Mouse (Mus musculus): ENCODE data around the gene Opa3.

GRCm38 (mm10) chr7:19230899-19231298, 2.8 kb downstream of the Opa3 start:
- TF ChIP-seq CTCF (IDR thresholded peaks at IDR 0.05; ENCODE audit: control insufficient read depth, insufficient read depth, insufficient read length) (no peak), MAX (IDR thresholded peaks at IDR 0.05) (no peak), FOSL1 (IDR thresholded peaks at IDR 0.05; ENCODE audit: insufficient read depth, low read length, poor library complexity, severe bottlenecking) (no peak), MYOG (IDR thresholded peaks at IDR 0.05; ENCODE audit: control insufficient read depth, extremely low read depth, insufficient read length) (no peak), USF1 (IDR thresholded peaks at IDR 0.05; ENCODE audit: low read depth) (no peak)
